Mouse (Mus musculus) thymus, adult 2 months (tissue): ENCODE measurements around the gene Spg21. TPM values are rescaled to one million over a fixed set of nuclear protein-coding genes. Genes with fewer than 3 reads are reported as not detected.

Experiments used
- DNase-seq: peaks from one replicate; pipeline ENCODE4 v3.0.0; 2021
- H3K27ac ChIP-seq: fragments of 200-500 bp; 2 replicates; pipeline ENCODE4 v1.5.1; 2012; ENCODE audit warnings: low read length, control low read depth; ENCODE audit not compliant: control insufficient read depth, insufficient read depth
- H3K27me3 ChIP-seq: fragments of 200-500 bp; 2 replicates; pipeline ENCODE4 v1.6.1; 2012; ENCODE audit warnings: mild to moderate bottlenecking, low read length, moderate library complexity, mixed read lengths; ENCODE audit not compliant: control insufficient read depth, insufficient read depth
- H3K36me3 ChIP-seq: fragments of 200-500 bp; 2 replicates; pipeline ENCODE4 v1.6.1; 2012; ENCODE audit warnings: mild to moderate bottlenecking, low read length, moderate library complexity; ENCODE audit not compliant: control insufficient read depth, insufficient read depth
- H3K4me1 ChIP-seq: fragments of 200-500 bp; replicated peaks from 2 replicates; pipeline ENCODE4 v1.6.1; 2012; ENCODE audit warnings: low read length; ENCODE audit not compliant: control insufficient read depth, insufficient read depth
- H3K4me3 ChIP-seq: fragments of 200-500 bp; 2 replicates; pipeline ENCODE4 v1.5.1; 2012; ENCODE audit warnings: mild to moderate bottlenecking, low read length, control low read depth, moderate library complexity; ENCODE audit not compliant: control insufficient read depth, insufficient read depth
- CTCF ChIP-seq: fragments of 200-500 bp; IDR thresholded peaks from 2 replicates; pipeline ENCODE4 v1.5.1; 2012; ENCODE audit warnings: mild to moderate bottlenecking, control low read depth, low read length, moderate library complexity, borderline replicate concordance; ENCODE audit not compliant: control insufficient read depth, poor library complexity, insufficient read depth; ENCODE audit errors: extremely low read depth
- POLR2A ChIP-seq: fragments of 200-500 bp; IDR thresholded peaks from 2 replicates; pipeline ENCODE4 v1.6.1; 2012; ENCODE audit warnings: mild to moderate bottlenecking, low read length, control low read depth, moderate library complexity; ENCODE audit not compliant: control insufficient read depth, poor library complexity, insufficient read depth; ENCODE audit errors: extremely low read depth
- WGBS: fragments of 180-500 bp; shearing (Covaris S2); methylation state at CpG from one replicate; pipeline ENCODE4 v1.1.7; 2018; 5-methylcytosine and 5-hydroxymethylcytosine counted together
- polyA plus RNA-seq: library from polyadenylated mRNA; depleted of rRNA; stranded (reverse); fragments of >200 nt; gene quantifications from 2 replicates; pipeline ENCODE4 v1.2.3, GENCODE M21; 2012

Spg21 gene
- polyA plus RNA-seq, 1 experiment, result 28.5 TPM

GRCm38 (mm10) chr9:65519807-65520504 lies 59.2 kb downstream of the Spg21 start, which contains the start of gene Ankdd1a:
Ankdd1a (minus strand) TSS chr9:65520193.
- no peak within 1 kb of the TSS for H3K4me3 ChIP-seq

DNA sequence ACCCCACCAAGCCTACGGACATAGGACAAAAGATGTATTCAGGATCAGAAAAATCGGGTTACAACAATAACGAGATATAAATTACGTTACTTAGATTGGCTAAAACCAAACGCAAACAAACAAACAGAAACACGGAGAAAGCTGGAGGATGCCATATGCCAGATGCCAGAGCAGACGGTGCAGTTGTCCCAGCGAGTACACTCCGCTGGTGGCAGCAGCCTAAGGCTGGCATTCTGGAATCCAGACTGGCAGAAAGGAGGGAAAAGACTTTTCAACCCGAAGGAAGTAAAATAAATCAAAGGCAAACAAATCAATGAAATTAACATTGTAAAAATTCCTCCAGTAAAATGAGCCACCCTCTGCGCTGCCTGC lies 59.7 kb downstream of the Spg21 start:
- Histone ChIP-seq H3K36me3 (no peaks in the 10 kb centered on the region), H3K27me3 (no peaks in the 10 kb centered on the region), H3K4me1 (no peaks in the 10 kb centered on the region), H3K27ac (no peak overlapping the region), H3K4me3 (no peak overlapping the region)
- no peak for DNase-seq
- TF ChIP-seq CTCF (no peak), POLR2A (no peak)
- WGBS, result 74% methylated on average over 11 of the region's 11 CpGs

More at GRCm38 (mm10) chr9:65519807-65520504, 59.2 kb downstream of the Spg21 start, which contains the start of gene Ankdd1a:
- Histone ChIP-seq H3K27ac (no peak within 1 kb of the TSS), H3K36me3 (no peaks in the 10 kb centered on the region), H3K27me3 (no peaks in the 10 kb centered on the region), H3K4me1 (no peaks in the 10 kb centered on the region)
- WGBS, result 67% methylated on average over 25 of the region's 25 CpGs
- no peak for DNase-seq
- TF ChIP-seq CTCF (no peak), POLR2A (no peak)

DNA sequence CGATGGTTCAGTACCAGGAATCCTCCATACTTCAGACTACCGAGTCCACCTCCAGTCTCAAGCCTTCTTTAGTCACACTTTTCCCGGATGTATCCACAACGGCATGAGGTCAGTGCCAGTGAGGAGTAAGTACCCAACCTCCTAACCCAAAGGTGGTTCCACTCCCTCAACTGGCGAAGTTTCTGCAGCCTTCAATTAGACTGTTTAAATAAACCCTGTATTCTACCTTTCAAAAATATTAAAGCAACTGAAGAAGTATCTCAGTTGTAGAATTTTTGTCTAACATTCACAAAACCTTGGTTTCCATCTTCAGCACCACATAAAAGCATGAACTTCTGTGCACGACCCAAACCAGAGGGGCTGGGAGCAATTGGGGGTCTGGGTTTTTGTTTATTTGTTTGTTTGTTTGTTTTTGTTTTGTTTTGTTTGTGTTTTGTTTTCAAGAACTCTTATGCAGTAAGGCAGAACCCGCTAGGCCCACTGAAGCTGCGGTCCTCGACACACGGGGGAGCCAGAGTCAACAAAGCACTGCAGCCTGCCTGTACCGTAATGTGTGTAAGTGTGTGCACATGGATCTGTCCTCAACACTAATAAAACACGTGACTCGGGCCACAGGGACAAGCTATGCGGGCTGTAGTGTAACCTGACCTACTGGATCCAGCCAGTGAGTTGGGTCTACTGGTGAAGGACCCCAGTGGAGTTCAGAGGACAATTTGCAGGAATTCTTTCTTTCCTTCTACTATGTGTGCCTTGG lies 63.0 kb downstream of the Spg21 start:
- TF ChIP-seq POLR2A (no peak), CTCF (peak; percentile 87)
- Histone ChIP-seq H3K36me3 (no peaks in the 10 kb centered on the region), H3K4me3 (no peak overlapping the region), H3K4me1 (peaks cover 4% of the 10 kb centered on the region; the same call in 1 of the 2 replicates), H3K27ac (no peak overlapping the region), H3K27me3 (no peaks in the 10 kb centered on the region)
- WGBS, result 27% methylated on average over 14 of the region's 14 CpGs
- DNase-seq, result peak; percentile 79

DNA sequence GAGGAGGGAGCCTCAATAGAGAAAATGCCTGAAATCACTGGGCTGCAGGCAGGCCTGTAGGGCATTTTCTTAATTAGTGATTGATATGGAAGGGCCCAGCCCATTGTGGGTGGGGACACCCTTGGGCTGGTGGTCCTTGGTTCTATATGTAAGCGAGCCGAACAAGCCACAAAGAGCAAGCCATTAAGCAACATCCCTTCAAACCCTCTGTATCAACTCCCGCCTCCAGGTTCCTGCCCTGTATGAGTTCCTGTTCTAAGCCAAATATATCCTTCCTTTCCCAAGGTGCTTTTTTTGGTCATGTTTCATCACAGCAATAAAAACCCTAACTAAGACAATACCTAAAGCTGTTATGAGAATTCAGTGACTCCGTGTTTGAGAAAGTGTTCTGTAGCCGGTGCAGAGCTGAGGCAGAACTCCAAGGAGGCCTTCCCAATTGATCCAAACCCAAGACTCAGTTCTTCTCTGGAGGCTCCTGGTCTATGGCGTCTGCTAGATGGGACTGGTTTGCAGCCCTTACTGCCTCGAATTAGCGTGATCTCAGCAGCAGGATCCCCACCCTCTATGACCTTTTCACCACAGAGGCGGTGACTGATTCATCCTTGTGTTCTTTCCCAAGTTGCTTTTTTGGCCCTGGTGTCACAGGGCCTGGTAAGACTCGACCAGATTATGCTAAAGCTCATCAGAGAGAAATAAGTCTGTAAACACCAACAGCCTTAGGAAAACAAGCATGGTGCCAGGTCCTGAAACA lies 64.9 kb downstream of the Spg21 start:
- Histone ChIP-seq H3K4me3 (no peak overlapping the region), H3K36me3 (no peaks in the 10 kb centered on the region), H3K4me1 (peaks cover 4% of the 10 kb centered on the region; the same call in 1 of the 2 replicates), H3K27me3 (no peaks in the 10 kb centered on the region), H3K27ac (no peak overlapping the region)
- 90% methylated on average over 10 of the region's 10 CpGs for WGBS
- DNase-seq, result no peak
- TF ChIP-seq CTCF (no peak), POLR2A (no peak)

DNA sequence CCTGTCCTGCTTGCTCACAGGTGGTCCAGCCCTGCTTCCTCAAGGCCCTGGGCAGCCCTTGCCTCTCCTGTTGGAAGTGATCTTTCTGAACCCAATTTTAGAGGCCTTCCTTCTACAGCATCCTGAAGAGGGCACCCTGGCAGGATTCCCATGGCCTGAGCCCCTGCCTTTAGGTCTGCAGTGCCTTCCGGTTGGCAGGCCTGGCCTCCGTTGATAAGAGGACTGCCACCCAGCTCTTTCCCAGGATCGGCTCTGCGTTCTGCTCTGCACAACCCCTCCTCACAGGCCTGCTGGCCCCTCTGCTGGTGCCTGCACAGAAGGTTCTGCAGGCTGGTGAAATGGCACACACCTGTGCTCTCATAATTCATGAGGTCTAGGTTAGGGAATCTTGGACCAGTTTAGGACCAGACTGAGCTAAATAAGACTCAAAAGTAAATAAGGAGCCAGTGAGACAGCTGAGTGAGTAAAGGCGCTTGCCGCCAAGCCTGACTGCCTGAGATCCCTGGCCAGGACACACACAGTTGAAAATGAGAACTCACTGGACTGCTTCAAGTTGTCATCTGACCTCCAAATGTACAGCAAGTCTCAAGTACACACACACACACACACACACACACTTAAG lies 67.8 kb downstream of the Spg21 start:
- Histone ChIP-seq H3K4me3 (no peak overlapping the region), H3K36me3 (no peaks in the 10 kb centered on the region), H3K27me3 (no peaks in the 10 kb centered on the region), H3K27ac (no peak overlapping the region), H3K4me1 (peaks cover 9% of the 10 kb centered on the region)
- 83% methylated on average over 6 of the region's 6 CpGs for WGBS
- DNase-seq, result no peak
- TF ChIP-seq POLR2A, result no peak
- no peak for TF ChIP-seq CTCF

GRCm38 (mm10) chr9:65529659-65530058 lies 68.9 kb downstream of the Spg21 start:
- no peak for DNase-seq
- peaks cover 18% of the 10 kb centered on the region for H3K4me1 ChIP-seq
- 96% methylated on average over 8 of the region's 8 CpGs for WGBS
- H3K27ac ChIP-seq, result no peak overlapping the region
- H3K27me3 ChIP-seq, result no peaks in the 10 kb centered on the region
- H3K36me3 ChIP-seq, result no peaks in the 10 kb centered on the region
- H3K4me3 ChIP-seq, result no peak overlapping the region
- TF ChIP-seq CTCF, result no peak
- TF ChIP-seq POLR2A, result no peak
